Mouse (Mus musculus): Measurements from ENCODE around the gene Olfr247.
"Not testable (repeated sequence)": the region's sequence is repeated elsewhere in the genome, so short reads cannot be mapped to it uniquely, and the experiment has no call there.

DNA sequence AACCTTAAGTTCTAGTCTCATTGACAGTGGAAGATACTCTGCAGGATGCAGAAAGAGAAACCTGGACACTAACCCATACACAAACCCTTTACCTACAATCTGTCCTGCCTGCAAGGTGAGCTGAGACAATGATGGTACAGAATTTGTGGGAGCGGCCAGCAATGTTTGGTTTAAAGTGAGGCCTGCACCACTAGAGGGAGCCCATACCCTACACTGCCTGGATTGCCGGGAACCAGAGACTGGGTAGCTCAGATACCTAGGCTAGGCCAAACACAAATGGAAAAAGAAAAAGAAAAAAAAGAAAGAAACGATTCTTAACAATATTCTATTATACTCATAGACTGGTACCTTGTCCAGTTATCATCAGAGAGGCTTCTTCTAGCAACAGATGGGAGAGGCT, 2.9 kb downstream of the Olfr247 start:
- not testable (repeated sequence) for TF ChIP-seq TAL1, GATA1 (IDR thresholded peaks at IDR 0.05; ENCODE audit: low read length)

Measured in erythroblast, embryonic 14.5 days (primary cell).